Mouse (Mus musculus) testis, adult 2 months (tissue): ENCODE data around the gene Tfpi.

Experiments used
- CTCF ChIP-seq: fragments of 200-500 bp; IDR thresholded peaks from 2 replicates; pipeline ENCODE4 v1.5.1; 2012; ENCODE audit warnings: low read depth, mild to moderate bottlenecking, inconsistent platforms, low read length, moderate library complexity; ENCODE audit not compliant: control insufficient read depth, insufficient read depth, insufficient replicate concordance
- POLR2A ChIP-seq: fragments of 200-500 bp; IDR thresholded peaks from 2 replicates; pipeline ENCODE4 v1.6.1; 2012; ENCODE audit warnings: low read depth, mild to moderate bottlenecking, inconsistent platforms, low read length, moderate library complexity; ENCODE audit not compliant: control insufficient read depth

DNA sequence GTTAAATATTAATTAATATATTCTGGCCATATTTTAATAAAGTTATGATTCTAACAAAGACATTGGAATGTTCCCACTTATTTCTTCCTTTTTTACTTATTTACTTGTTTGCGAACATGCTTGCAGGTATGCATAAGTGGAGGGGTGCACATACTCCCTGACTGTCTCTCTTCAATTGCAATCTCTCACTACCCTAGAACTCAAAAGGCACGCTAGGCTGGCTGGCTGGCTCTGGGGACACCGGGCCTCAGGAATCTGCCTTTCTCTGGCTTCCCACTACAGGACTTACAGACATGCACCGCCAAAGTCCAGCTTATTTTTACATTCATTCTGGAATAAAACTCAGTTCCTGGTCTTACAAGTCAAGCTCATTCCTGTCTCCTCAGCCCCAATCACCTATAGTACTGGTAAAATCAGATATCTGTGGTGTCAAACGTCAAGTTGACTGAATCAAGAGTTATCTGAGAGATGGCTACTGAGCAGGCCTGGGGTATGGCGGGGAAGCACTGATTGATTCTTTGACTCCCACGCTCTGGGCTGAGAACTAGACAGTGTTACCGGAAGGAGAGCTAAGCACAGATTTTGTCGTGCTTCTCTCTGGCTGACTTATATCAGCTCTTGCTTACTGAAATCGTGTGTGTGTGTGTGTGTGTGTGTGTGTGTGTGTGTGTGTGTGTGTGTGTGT, 21.9 kb downstream of the Tfpi start:
- no peak for TF ChIP-seq CTCF
- TF ChIP-seq POLR2A: no peak
